Mouse (Mus musculus) skeletal muscle tissue, adult 2 months (tissue): ENCODE measurements around the gene Wbp1.

Experiments used
- DNase-seq: peaks from one replicate; pipeline ENCODE4 v3.0.0-alpha.2; 2012; ENCODE audit warnings: low read depth, low spot score

Wbp1 gene

DNA sequence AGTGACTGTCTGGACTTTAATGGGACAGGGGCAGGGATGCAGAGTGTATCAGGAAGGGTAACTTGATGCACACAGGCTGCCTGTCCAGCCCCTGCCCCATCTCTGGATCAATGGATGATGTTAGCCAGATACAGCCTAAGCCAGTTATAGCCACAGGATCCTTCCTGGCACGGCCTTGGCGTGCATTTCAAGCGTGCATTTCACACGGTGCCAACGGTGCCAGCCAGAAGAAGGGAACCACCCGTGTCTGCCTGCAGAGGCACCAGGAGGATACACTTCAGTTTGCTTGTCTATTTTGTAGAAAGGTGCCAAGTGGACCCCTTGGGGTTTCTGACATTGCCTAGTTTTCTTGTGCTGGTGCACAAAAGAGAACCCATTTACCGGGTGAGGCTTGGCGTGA, 18.7 kb upstream of the Wbp1 start:
- DNase-seq: no peak

- no peak for DNase-seq
These were observed 16.7 kb upstream of the Wbp1 start for GRCm38 (mm10) chr6:83138056-83138455.

DNA sequence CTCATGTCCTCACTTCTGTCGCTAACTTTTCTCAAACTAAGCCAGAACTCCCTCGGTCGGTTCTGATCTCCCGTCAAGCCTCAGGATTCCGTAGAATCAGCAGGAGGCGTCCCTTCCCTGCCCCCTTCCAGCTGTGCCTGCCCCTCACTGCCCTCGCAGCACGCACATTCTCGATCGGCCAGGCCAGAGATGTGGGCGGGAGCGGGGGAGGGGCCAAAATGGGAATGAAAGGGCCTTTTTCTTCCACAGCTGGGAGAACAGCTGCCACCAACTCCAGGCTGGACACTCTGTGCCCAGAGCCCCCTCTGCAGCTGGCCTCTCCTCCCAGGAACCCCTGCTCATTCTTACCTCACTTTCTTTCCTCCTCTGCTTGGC, 16.2 kb upstream of the Wbp1 start:
- DNase-seq: peak; percentile 85

- DNase-seq: peak; percentile 68
These were observed 15.7 kb upstream of the Wbp1 start for GRCm38 (mm10) chr6:83136881-83137575.

- DNase-seq: no peak
These were observed 15.0 kb upstream of the Wbp1 start for GRCm38 (mm10) chr6:83136291-83136880.

- no peak for DNase-seq
These were observed 14.3 kb upstream of the Wbp1 start for GRCm38 (mm10) chr6:83135571-83136161.

DNA sequence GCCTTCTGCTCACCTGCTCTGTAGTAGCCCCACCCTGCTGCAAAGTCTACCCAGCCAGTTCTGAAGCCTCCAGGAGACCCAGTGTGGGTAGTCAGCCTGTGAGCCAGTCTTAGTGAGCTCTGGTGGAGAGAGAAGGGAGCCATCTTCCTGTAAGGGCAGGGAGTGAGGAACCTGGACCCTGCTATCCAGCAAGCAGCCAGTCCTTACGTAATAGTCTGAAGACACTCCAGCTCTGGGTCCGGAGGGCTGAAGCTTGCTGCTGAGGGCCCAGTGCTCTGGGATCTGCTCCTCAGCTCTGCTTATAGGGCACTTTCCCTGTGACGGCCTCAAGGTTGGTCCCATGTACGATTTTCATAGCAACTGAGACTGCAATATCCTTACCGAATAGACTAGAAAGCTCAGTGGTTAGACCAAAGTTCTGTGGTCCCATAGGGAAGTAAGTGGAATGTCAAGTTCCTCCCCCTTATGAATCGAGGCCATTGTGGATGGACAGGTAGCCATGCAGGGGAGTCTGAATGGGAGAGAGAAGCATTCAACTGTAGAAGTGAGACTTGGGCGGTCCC, 13.7 kb upstream of the Wbp1 start, which contains the start of gene Rtkn:
Gene Rtkn, plus strand, starts transcription at position 513 of the 563 bp plus-strand sequence.
- no peak for DNase-seq

DNA sequence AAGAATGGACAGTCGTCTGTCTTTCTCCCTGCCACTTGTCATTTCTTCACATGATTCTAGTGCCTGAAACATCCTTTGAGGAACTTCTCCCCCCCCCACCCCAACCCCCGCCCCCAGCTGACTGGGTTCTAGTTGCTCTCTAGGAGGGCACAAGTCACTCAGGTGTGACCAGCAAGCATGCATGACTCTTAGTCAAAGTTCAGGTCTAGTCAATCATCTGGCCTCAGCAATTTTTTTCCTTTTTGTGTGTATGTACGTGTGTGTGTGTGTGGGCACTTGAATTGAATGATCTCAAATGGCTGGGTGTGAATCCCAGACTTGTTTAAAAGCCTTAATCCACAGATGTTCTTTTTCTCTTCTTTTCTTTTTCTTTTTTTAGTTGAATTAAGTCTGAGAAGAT, 12.9 kb upstream of the Wbp1 start:
- DNase-seq: no peak

DNA sequence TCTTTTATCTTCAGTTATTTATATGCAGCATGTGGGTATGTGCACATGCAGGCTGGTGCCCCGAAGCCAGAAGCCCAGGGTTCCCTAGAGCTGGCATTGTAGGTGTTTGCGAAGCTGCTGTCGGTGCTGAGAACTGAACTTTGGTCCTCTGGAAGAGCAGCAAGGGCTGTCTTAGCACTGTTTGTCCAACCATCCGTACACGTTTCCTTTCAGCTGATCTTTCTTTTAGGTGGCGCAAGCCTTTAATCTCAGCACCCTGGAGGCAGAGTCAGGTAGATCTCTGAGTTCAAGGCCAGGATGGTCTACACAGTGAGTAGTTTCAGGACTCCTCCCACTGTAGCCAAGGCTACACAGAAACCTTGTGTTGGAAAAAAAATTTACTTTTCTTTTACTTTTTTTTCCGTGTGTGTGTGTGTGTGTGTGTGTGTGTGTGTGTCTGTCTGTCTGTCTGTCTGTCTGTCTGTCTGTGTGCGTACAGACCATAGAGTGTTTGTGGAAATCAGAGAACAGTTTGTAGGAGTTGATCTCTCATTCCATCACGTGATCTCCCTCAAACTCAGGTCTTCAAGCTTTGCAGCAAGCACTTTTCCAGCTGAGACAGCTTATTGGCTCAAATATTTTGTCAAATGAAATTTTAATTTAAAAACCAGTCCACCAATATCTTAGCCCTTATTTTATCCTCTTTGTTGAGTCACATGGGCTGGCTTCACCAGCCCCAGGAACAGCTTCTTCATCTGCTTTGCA, 11.0 kb upstream of the Wbp1 start:
- DNase-seq: no peak

DNA sequence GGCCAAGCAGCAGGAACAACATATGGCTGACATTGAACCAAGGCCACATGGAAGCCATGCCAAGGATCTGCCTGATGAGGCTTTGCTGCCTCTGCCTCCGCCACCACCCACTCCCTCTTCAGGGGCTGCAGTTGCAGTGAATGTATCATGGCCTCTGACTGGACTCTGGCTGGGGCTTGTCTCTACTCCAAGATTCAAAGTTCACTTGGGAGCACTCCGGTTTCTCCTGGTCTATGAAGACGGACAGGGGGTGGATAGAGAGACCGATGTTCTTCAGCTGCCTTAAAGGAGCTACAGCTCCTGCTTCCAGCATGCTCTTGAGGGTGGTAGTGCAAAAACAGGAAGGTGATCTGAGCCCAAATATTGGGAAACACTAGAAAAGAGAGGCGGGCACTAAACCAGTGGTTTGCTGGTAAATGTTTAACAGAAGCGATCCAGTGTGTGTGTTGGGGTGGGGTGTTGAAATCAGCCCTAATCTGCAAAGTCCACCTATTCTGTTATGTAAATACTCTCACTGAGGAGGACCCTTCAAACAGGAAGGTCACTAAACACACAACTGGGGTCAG, 10.2 kb upstream of the Wbp1 start:
- no peak for DNase-seq

DNA sequence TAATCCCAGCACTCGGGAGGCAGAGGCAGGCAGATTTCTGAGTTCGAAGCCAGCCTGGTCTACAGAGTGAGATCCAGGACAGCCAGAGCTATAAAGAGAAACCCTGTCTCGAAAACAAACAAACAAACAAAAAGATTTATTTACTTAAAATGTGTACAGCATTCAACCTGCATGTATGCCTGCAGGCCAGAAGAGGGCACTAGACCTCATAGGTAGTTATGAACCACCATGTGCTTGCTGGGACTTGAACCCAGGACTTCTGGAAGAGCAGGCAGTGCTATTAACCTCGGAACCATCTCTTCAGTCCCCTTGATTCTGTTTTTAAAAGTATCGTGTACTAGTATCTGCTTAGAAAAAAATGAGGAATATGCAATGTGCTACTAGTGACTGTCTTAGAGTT, 6.1 kb upstream of the Wbp1 start:
- no peak for DNase-seq

DNA sequence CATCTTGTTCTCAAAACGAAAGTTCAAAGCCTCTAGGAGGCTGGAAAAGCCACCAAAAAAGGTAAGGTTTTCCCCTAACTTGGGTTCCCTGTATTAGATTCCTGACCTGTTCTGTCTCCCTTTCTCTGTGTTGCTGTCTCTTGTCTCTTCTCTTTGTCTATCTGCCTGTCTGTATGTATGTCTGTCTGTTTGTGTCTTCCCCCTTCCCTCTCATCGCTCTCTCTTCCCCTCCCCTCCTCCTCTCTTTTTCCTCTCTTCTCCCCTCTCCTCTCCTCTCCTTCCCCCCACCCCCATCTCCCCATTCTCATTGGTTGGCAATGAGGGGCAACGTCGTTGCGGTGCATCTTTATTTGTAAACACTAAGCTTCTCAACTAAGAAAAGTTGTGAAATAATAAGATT, 4.0 kb upstream of the Wbp1 start, which contains the start of gene Ino80b:
Gene Ino80b, minus strand, starts transcription at position 101 of the 400 bp plus-strand sequence.
- DNase-seq: no peak

DNA sequence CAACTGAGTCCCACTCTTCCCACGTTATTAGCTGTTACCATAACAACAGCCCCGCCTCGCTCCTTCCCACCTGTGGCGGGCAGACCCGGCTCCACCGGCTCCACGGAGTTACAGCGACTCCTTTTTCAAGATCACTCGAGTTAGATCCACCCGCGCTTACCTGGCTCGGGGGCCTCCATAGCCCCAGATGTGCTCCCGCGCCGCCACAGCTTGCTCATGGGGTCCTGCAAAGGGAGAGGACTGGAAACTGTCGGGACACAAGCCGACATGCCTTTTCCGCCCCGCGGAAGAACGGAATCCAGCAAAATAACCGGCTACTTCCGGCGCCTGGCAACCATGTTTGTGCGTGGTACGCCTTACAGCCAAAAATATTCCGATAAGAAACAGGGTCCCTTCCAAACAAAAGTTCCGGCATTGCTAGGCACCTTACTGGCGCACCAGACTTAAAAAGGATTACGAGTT, 3.5 kb upstream of the Wbp1 start:
- peak; percentile 90 for DNase-seq

DNA sequence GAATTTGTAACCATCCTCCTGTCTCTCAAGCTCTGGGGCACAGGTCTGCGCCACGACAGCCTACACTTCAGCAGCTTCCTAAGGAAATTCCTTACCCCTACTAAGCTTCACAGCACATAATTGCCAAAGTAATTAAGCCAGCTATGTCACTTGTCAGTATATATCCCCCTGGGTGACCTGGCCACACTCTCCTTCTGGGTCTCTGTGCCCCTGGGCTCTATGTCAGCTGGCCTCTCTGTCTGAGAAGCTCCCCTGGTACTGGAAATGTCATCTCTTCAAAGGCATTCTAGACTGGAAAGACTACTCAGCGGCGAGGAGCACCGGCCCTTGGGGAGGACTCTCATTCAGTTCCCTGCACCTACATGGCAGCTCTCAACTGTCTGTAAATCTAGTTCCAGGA, 1.6 kb upstream of the Wbp1 start:
- no peak for DNase-seq

DNA sequence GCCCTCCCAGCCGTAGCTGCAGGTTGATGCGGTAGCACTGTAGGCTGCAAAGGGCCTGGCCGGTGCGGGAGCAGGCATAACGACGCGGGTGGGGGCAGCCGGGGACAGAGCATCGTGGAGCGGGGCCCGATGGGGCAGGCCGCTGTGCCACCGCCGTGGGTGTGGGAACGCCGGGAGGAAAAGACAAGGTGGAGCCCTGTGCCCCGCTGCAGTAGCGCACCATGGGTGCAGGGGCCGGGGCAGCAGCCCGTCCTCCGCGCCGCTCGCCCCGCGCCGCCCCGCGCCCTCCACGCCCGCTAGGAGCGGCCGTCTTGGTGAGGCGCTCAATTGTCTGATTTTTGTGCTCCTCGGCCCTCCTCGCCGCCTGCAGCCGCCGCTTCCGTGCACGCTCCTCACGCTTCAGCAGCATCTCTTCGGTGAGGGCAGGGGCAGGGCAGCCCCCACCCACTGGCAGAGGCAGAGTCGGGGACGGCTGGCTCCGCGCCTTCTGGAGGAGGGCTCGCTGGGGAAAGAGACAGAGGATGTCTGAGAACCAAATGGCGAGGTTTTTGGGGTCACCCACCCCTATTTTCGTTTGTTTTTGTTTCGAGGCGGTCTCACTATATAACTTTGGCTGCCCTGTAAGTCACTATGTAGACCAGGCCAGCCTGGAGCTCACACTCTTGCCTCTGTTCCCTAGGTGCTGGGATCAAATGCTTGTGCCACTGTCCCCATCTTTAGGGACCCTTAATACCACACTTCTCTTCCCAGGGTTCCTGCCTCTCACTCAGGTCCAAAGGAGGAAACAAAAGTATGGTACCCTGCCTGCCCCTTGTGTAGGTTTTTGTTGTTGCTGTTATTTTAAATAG, 728 bp upstream of the Wbp1 start:
- DNase-seq: no peak

- DNase-seq: no peak
These were observed 1.7 kb downstream of the Wbp1 start for GRCm38 (mm10) chr6:83119734-83120051.

- no peak for DNase-seq
These were observed 2.3 kb downstream of the Wbp1 start for GRCm38 (mm10) chr6:83118825-83119733.

DNA sequence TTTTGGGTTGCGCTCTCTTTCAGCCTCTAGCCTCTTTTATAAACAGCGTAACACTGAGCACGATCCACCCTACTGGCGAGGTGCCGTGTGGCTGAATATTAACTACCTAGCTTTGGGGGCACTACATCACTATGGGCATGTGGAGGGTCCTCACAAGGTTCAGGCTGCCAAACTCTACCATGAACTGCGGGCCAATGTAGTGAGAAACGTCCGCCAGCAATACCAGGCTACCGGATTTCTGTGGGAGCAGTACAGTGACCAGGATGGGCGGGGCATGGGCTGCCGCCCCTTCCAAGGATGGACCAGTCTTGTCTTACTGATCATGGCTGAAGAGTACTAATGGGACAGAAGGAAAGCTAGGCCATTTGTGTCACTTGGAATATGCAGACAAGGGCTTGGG, 3.0 kb downstream of the Wbp1 start:
- DNase-seq: no peak

GRCm38 (mm10) chr6:83117616-83118015, 3.7 kb downstream of the Wbp1 start:
- DNase-seq: no peak

- DNase-seq: no peak
These were observed 4.3 kb downstream of the Wbp1 start for GRCm38 (mm10) chr6:83117165-83117438.
